Mouse (Mus musculus) heart, adult 2 months (tissue): ENCODE measurements around the gene Ankrd33. TPM values are rescaled to one million over a fixed set of nuclear protein-coding genes. Genes with fewer than 3 reads are reported as not detected.

Experiments
- DNase-seq, 2 experiments: peaks; one replicate each; pipeline ENCODE4 v3.0.0; 2021
- H3K27ac ChIP-seq: fragments of 200-600 bp; 2 replicates; pipeline ENCODE4 v1.8.1; 2022
- H3K27me3 ChIP-seq: fragments of 200-500 bp; 2 replicates; pipeline ENCODE4 v1.6.1; 2012; ENCODE audit warnings: mild to moderate bottlenecking, low read length, inconsistent platforms, mixed read lengths; ENCODE audit not compliant: control insufficient read depth, insufficient read depth
- H3K36me3 ChIP-seq: fragments of 200-500 bp; 2 replicates; pipeline ENCODE4 v1.6.1; 2012; ENCODE audit warnings: low read length, inconsistent platforms; ENCODE audit not compliant: control insufficient read depth, insufficient read depth
- H3K4me1 ChIP-seq: fragments of 200-500 bp; 2 replicates; pipeline ENCODE4 v1.6.1; 2011; ENCODE audit warnings: low read length; ENCODE audit not compliant: control insufficient read depth, insufficient read depth
- H3K4me3 ChIP-seq: fragments of 200-600 bp; 2 replicates; pipeline ENCODE4 v1.8.1; 2022
- H3K79me2 ChIP-seq: fragments of 200-500 bp; replicated peaks from 2 replicates; pipeline ENCODE4 v1.6.1; 2012; ENCODE audit warnings: mild to moderate bottlenecking, inconsistent platforms, low read length, moderate library complexity, mixed read lengths; ENCODE audit not compliant: control insufficient read depth, insufficient read depth
- H3K9ac ChIP-seq: fragments of 200-500 bp; 2 replicates; pipeline ENCODE4 v1.6.1; 2012; ENCODE audit warnings: low read depth, mild to moderate bottlenecking, control low read depth, inconsistent platforms, low read length, mixed read lengths
- CTCF ChIP-seq: fragments of 200-600 bp; IDR thresholded peaks from 2 replicates; pipeline ENCODE4 v1.8.1; 2022; ENCODE audit warnings: antibody characterized with exemption, mild to moderate bottlenecking, moderate library complexity
- EP300 ChIP-seq: fragments of 200-500 bp; IDR thresholded peaks from 2 replicates; pipeline ENCODE4 v1.6.1; 2011; ENCODE audit warnings: low read depth, low read length, control low read depth; ENCODE audit not compliant: insufficient read depth
- POLR2A ChIP-seq: fragments of 200-500 bp; IDR thresholded peaks from 2 replicates; pipeline ENCODE4 v1.6.1; 2011; ENCODE audit warnings: mild to moderate bottlenecking, low read depth, low read length, control low read depth; ENCODE audit not compliant: insufficient read depth
- WGBS: fragments of 180-500 bp; shearing (Covaris S2); methylation state at CpG from one replicate; pipeline ENCODE4 v1.1.7; 2018; 5-methylcytosine and 5-hydroxymethylcytosine counted together
- intact Hi-C: fragments of 180-260 bp; cut with DNase I; formaldehyde crosslinking; loops from one replicate; pipeline ENCODE4 v1.15.1; 2025
- polyA plus RNA-seq: library from polyadenylated mRNA; depleted of rRNA; stranded (reverse); fragments of >200 nt; gene quantifications from 2 replicates; pipeline ENCODE4 v1.2.3, GENCODE M21; 2012
- total RNA-seq, 2 experiments: library from RNA; stranded (reverse); gene quantifications; 2 replicates each; pipeline ENCODE4 v1.2.3; 2021

Gene Ankrd33
- total and polyA plus RNA-seq, 3 experiments: not detected

- no peak for TF ChIP-seq CTCF
- no peak for TF ChIP-seq EP300
- no peak for TF ChIP-seq POLR2A
- Histone ChIP-seq H3K4me1 (peaks cover 10% of the 10 kb centered on the region), H3K36me3 (no peaks in the 10 kb centered on the region), H3K79me2 (no peaks in the 10 kb centered on the region), H3K27me3 (no peaks in the 10 kb centered on the region), H3K27ac (no peak overlapping the region), H3K4me3 (no peak overlapping the region), H3K9ac (no peak overlapping the region)
- WGBS: 71% methylated on average over 9 of the region's 9 CpGs
- intact Hi-C loops: no loop called here
- DNase-seq: no peak
Measured at GRCm38 (mm10) chr15:101151409-101152261, 36.1 kb downstream of the Ankrd33 start.

GRCm38 (mm10) chr15:101154700-101155616, 39.4 kb downstream of the Ankrd33 start:
- no peaks in the 10 kb centered on the region for H3K27me3 ChIP-seq
- 74% methylated on average over 7 of the region's 7 CpGs for WGBS
- no peak overlapping the region for H3K27ac ChIP-seq
- no peaks in the 10 kb centered on the region for H3K36me3 ChIP-seq
- H3K79me2 ChIP-seq: no peaks in the 10 kb centered on the region
- TF ChIP-seq CTCF (no peak), POLR2A (no peak), EP300 (no peak)
- H3K4me1 ChIP-seq: no peaks in the 10 kb centered on the region
- no peak for DNase-seq
- no peak overlapping the region for H3K9ac ChIP-seq
- H3K4me3 ChIP-seq: no peak overlapping the region
- intact Hi-C loops: no loop called here

GRCm38 (mm10) chr15:101160128-101160527, 44.6 kb downstream of the Ankrd33 start:
- no peaks in the 10 kb centered on the region for H3K79me2 ChIP-seq
- H3K9ac ChIP-seq: no peak overlapping the region
- no peak overlapping the region for H3K27ac ChIP-seq
- WGBS: 18% methylated on average over 1 of the region's 1 CpGs
- peaks cover 3% of the 10 kb centered on the region for H3K4me1 ChIP-seq
- DNase-seq: no peak
- TF ChIP-seq CTCF (no peak), EP300 (no peak), POLR2A (no peak)
- intact Hi-C loops: no loop called here
- no peaks in the 10 kb centered on the region for H3K27me3 ChIP-seq
- no peaks in the 10 kb centered on the region for H3K36me3 ChIP-seq
- no peak overlapping the region for H3K4me3 ChIP-seq

- 56% methylated on average over 7 of the region's 7 CpGs for WGBS
- Histone ChIP-seq H3K9ac (no peak overlapping the region), H3K27me3 (no peaks in the 10 kb centered on the region), H3K27ac (no peak overlapping the region), H3K36me3 (no peaks in the 10 kb centered on the region), H3K4me3 (no peak overlapping the region), H3K79me2 (no peaks in the 10 kb centered on the region), H3K4me1 (peaks cover 4% of the 10 kb centered on the region)
- intact Hi-C loops: no loop called here
- TF ChIP-seq POLR2A: no peak
- no peak for DNase-seq
Measured at GRCm38 (mm10) chr15:101160591-101160990, 45.0 kb downstream of the Ankrd33 start.

GRCm38 (mm10) chr15:101161534-101161933, 46.0 kb downstream of the Ankrd33 start:
- no peak for DNase-seq
- Histone ChIP-seq H3K27me3 (no peaks in the 10 kb centered on the region), H3K9ac (no peak overlapping the region), H3K36me3 (no peaks in the 10 kb centered on the region), H3K4me1 (peaks cover 5% of the 10 kb centered on the region), H3K27ac (no peak overlapping the region), H3K79me2 (no peaks in the 10 kb centered on the region), H3K4me3 (no peak overlapping the region)
- intact Hi-C loops: no loop called here
- TF ChIP-seq POLR2A (no peak), EP300 (no peak), CTCF (no peak)
- WGBS: 95% methylated on average over 7 of the region's 7 CpGs

- no peak overlapping the region for H3K27ac ChIP-seq
- intact Hi-C loops: no loop called here
- 39% methylated on average over 15 of the region's 15 CpGs for WGBS
- no peaks in the 10 kb centered on the region for H3K36me3 ChIP-seq
- H3K79me2 ChIP-seq: no peaks in the 10 kb centered on the region
- H3K4me3 ChIP-seq: no peak overlapping the region
- peaks cover 5% of the 10 kb centered on the region for H3K4me1 ChIP-seq
- no peak for DNase-seq
- H3K9ac ChIP-seq: no peak overlapping the region
- H3K27me3 ChIP-seq: no peaks in the 10 kb centered on the region
- TF ChIP-seq POLR2A (no peak), EP300 (no peak), CTCF (no peak)
Measured at GRCm38 (mm10) chr15:101163056-101163458, 47.5 kb downstream of the Ankrd33 start.
